ENCODE assay signal across 8 mouse cellular contexts in the genomic region with DNA sequence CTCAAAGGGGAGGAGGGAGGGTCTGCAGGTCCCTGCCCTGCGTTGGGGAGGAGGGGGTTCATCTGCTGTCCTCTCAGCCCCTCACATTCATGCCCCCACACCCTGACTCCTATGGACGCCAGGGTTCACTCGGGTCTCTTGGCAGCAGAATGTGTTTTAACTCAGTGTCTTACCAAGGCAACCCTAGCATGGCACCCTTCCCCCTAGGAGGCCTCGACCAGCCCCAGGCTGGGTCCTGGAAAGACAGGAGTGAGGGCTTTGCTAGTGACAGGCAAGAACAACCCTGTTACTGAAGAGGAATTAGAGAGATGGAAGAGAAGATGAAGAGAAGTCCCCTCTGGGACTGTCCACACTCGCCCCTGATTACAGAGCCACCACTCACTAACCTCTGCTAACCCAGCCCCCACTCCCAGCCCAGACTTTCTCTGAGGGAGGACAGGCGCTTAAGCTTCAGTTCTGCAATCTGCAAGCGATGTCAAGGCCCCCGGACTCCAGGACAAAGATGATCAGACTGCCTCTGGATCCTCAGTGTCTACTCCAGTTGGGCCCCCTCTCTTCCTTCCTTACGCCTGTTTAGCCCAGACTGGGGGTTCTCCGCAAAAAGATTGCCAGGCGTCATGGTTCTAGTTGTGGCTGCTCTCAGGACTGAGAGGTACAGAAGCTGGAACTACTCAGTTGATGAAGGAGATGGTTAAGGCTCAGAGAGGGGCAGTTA. TPM values are rescaled to one million over a fixed set of nuclear protein-coding genes. Genes with fewer than 3 reads are reported as not detected.
A peak's percentile ranks its signal among the peaks of the same experiment; 100 is the strongest.
DNase-seq lines count a peak whose midpoint lies in the region; ATAC-seq and TF ChIP-seq lines count a peak whose summit lies in the region.

No protein-coding gene starts in this region.

- no peak for ATAC-seq in neural tube, embryonic 11.5 days (ENCODE audit: insufficient read depth, low FRiP score, low TSS enrichment)
- no peak for ATAC-seq in hindbrain, postnatal 0 days
- ATAC-seq in neural tube, embryonic 13.5 days (ENCODE audit: low read depth) = peak; percentile 0

- DNase-seq in adrenal gland, postnatal 14 days = peak; percentile 37
- DNase-seq in adrenal gland, postnatal 25 days = no peak
- DNase-seq in neural tube, embryonic 11.5 days (ENCODE audit: low spot score) = no peak
- DNase-seq in neural tube, embryonic 10.5 days (ENCODE audit: extremely low spot score, low spot score) = no peak
- no peak for DNase-seq in hindbrain, postnatal 0 days (ENCODE audit: low spot score)
- no peak for DNase-seq in retina, postnatal 1 day
- DNase-seq in left cerebral cortex, adult 11 months (ENCODE audit: low spot score) = no peak

- peaks cover 5% of the 10 kb centered on the region; the same call in 1 of the 2 replicates for H3K4me1 ChIP-seq in neural tube, embryonic 11.5 days (ENCODE audit: control insufficient read depth, insufficient read depth, low read length)
- H3K4me1 ChIP-seq in hindbrain, postnatal 0 days (ENCODE audit: insufficient read depth, low read length) = peaks cover 16% of the 10 kb centered on the region
- H3K4me1 ChIP-seq in neural tube, embryonic 13.5 days (replicated peaks) = peaks cover 38% of the 10 kb centered on the region

- H3K9ac ChIP-seq in neural tube, embryonic 11.5 days (ENCODE audit: low read length) = peak overlapping the region; percentile 71
- peak overlapping the region; percentile 59 for H3K9ac ChIP-seq in hindbrain, postnatal 0 days (replicated peaks; ENCODE audit: low read length)
- peak overlapping the region; percentile 83 for H3K9ac ChIP-seq in neural tube, embryonic 13.5 days

- H3K27ac ChIP-seq in neural tube, embryonic 11.5 days (ENCODE audit: low read depth, low read length) = no peak overlapping the region
- H3K27ac ChIP-seq in hindbrain, postnatal 0 days = no peak overlapping the region
- no peak overlapping the region for H3K27ac ChIP-seq in neural tube, embryonic 13.5 days (replicated peaks)

- H3K27me3 ChIP-seq in neural tube, embryonic 11.5 days (ENCODE audit: control insufficient read depth, insufficient read depth, low read length) = peaks cover 6% of the 10 kb centered on the region
- H3K27me3 ChIP-seq in hindbrain, postnatal 0 days (ENCODE audit: insufficient read depth, low read length) = no peaks in the 10 kb centered on the region
- H3K27me3 ChIP-seq in neural tube, embryonic 13.5 days = peaks cover 15% of the 10 kb centered on the region

- 75% methylated on average over 11 of the region's 11 CpGs for WGBS in neural tube, embryonic 11.5 days
- WGBS in hindbrain, postnatal 0 days = 60% methylated on average over 11 of the region's 11 CpGs
- WGBS in neural tube, embryonic 13.5 days = 69% methylated on average over 11 of the region's 11 CpGs

- no peaks in the 10 kb centered on the region for H3K36me3 ChIP-seq in neural tube, embryonic 11.5 days (ENCODE audit: control insufficient read depth, insufficient read depth, low read length)
- H3K36me3 ChIP-seq in hindbrain, postnatal 0 days (ENCODE audit: insufficient read depth, low read length) = no peaks in the 10 kb centered on the region
- H3K36me3 ChIP-seq in neural tube, embryonic 13.5 days = no peaks in the 10 kb centered on the region

- peak overlapping the region; percentile 78 for H3K4me2 ChIP-seq in neural tube, embryonic 11.5 days (ENCODE audit: low read depth)
- peak overlapping the region; percentile 68 for H3K4me2 ChIP-seq in hindbrain, postnatal 0 days (ENCODE audit: low read depth, low read length)
- peak overlapping the region; percentile 80 for H3K4me2 ChIP-seq in neural tube, embryonic 13.5 days

- peak overlapping the region; percentile 80 for H3K4me3 ChIP-seq in neural tube, embryonic 11.5 days (ENCODE audit: low read depth, low read length)
- peak overlapping the region; percentile 79 for H3K4me3 ChIP-seq in hindbrain, postnatal 0 days (ENCODE audit: low read length)
- peak overlapping the region; percentile 82 for H3K4me3 ChIP-seq in neural tube, embryonic 13.5 days

- TF ChIP-seq CTCF in hindbrain, postnatal 0 days (IDR thresholded peaks at IDR 0.05; ENCODE audit: low read depth) = no peak

- H3K9me3 ChIP-seq in neural tube, embryonic 11.5 days (ENCODE audit: control insufficient read depth, low read length) = no peaks in the 10 kb centered on the region
- H3K9me3 ChIP-seq in hindbrain, postnatal 0 days (ENCODE audit: low read length) = no peaks in the 10 kb centered on the region
- H3K9me3 ChIP-seq in neural tube, embryonic 13.5 days = no peaks in the 10 kb centered on the region

RNA-seq across cellular contexts. Expression of a gene that starts 0.7 kb away (rescaled TPM):
- 5.9 and 7.2 TPM in 2 replicates for total RNA-seq in adrenal gland, postnatal 14 days (2021)
- total RNA-seq in adrenal gland, postnatal 25 days (2021) = 6.2 and 9.4 TPM in 2 replicates
- polyA plus RNA-seq in neural tube, embryonic 11.5 days (2014; fragmentation: Nextera tagmentation; extraction: Ambion mirVana) = 2.8 and 3.3 TPM in 2 replicates
- total RNA-seq in hindbrain, postnatal 0 days (2014; rRNA removed) = 14.2 and 14.4 TPM in 2 replicates
- 2.4 and 3.6 TPM in 2 replicates for polyA plus RNA-seq in hindbrain, postnatal 0 days (2015; fragmentation: Nextera tagmentation; extraction: Ambion mirVana)
- polyA plus RNA-seq in neural tube, embryonic 13.5 days (2015; fragmentation: Nextera tagmentation; extraction: Ambion mirVana) = 3.5 and 4.6 TPM in 2 replicates

RNA-seq across cellular contexts. Expression of a gene that starts 1.0 kb away (rescaled TPM):
- 5.7 and 5.8 TPM in 2 replicates for total RNA-seq in adrenal gland, postnatal 14 days (2021)
- total RNA-seq in adrenal gland, postnatal 25 days (2021) = 9.0 and 9.1 TPM in 2 replicates
- polyA plus RNA-seq in neural tube, embryonic 11.5 days (2014; fragmentation: Nextera tagmentation; extraction: Ambion mirVana) = 6.1 and 6.6 TPM in 2 replicates
- total RNA-seq in hindbrain, postnatal 0 days (2014; rRNA removed) = 5.2 and 8.4 TPM in 2 replicates
- 3.2 and 3.4 TPM in 2 replicates for polyA plus RNA-seq in hindbrain, postnatal 0 days (2015; fragmentation: Nextera tagmentation; extraction: Ambion mirVana)
- 6.3 and 9.0 TPM in 2 replicates for polyA plus RNA-seq in neural tube, embryonic 13.5 days (2015; fragmentation: Nextera tagmentation; extraction: Ambion mirVana)

RNA-seq across cellular contexts. Expression of a gene that starts 40.3 kb away (rescaled TPM):
- 16.3 and 18.0 TPM in 2 replicates for total RNA-seq in adrenal gland, postnatal 14 days (2021)
- 17.4 and 24.3 TPM in 2 replicates for total RNA-seq in adrenal gland, postnatal 25 days (2021)
- 33.5 and 35.9 TPM in 2 replicates for polyA plus RNA-seq in neural tube, embryonic 11.5 days (2014; fragmentation: Nextera tagmentation; extraction: Ambion mirVana)
- total RNA-seq in hindbrain, postnatal 0 days (2014; rRNA removed) = 5.2 and 6.0 TPM in 2 replicates
- polyA plus RNA-seq in hindbrain, postnatal 0 days (2015; fragmentation: Nextera tagmentation; extraction: Ambion mirVana) = 11.4 and 11.8 TPM in 2 replicates
- polyA plus RNA-seq in neural tube, embryonic 13.5 days (2015; fragmentation: Nextera tagmentation; extraction: Ambion mirVana) = 16.2 TPM in 2 replicates
